Mouse (Mus musculus): ENCODE data around the gene Chrm3. TPM values are rescaled to one million over a fixed set of nuclear protein-coding genes. Genes with fewer than 3 reads are reported as not detected.

The Chrm3 gene
- polyA plus RNA-seq, 1 experiment: not detected

GRCm38 (mm10) chr13:9888284-9888683 is 472.4 kb downstream of the Chrm3 start:
- no peaks in the 10 kb centered on the region for H3K79me2 ChIP-seq (ENCODE audit: control insufficient read depth, insufficient read depth)
- H3K36me3 ChIP-seq (ENCODE audit: control insufficient read depth, insufficient read depth): no peaks in the 10 kb centered on the region
- TF ChIP-seq MAX (IDR thresholded peaks at IDR 0.05) (no peak), MYOG (IDR thresholded peaks at IDR 0.05; ENCODE audit: control insufficient read depth, extremely low read depth, insufficient read length) (no peak), USF1 (IDR thresholded peaks at IDR 0.05; ENCODE audit: low read depth) (no peak), CEBPB (IDR thresholded peaks at IDR 0.05; ENCODE audit: low read depth) (no peak), MYOD1 (IDR thresholded peaks at IDR 0.05; ENCODE audit: control insufficient read depth, insufficient read length, low read depth) (no peak), FOSL1 (IDR thresholded peaks at IDR 0.05; ENCODE audit: insufficient read depth, low read length, poor library complexity, severe bottlenecking) (no peak), CTCF (IDR thresholded peaks at IDR 0.05; ENCODE audit: control insufficient read depth, insufficient read depth, insufficient read length) (no peak)
- H3K79me3 ChIP-seq (ENCODE audit: low read depth): no peaks in the 10 kb centered on the region
- H3K4me3 ChIP-seq (ENCODE audit: insufficient read depth, poor library complexity, severe bottlenecking): no peak overlapping the region
- no peaks in the 10 kb centered on the region for H3K27me3 ChIP-seq (ENCODE audit: control insufficient read depth, insufficient read depth, insufficient read length)
- H3ac ChIP-seq (ENCODE audit: control insufficient read depth, insufficient read length, low read depth): no peak overlapping the region

- Histone ChIP-seq H3K36me3 (ENCODE audit: control insufficient read depth, insufficient read depth) (no peaks in the 10 kb centered on the region), H3K79me2 (ENCODE audit: control insufficient read depth, insufficient read depth) (no peaks in the 10 kb centered on the region), H3K4me3 (ENCODE audit: insufficient read depth, poor library complexity, severe bottlenecking) (no peak overlapping the region), H3ac (ENCODE audit: control insufficient read depth, insufficient read length, low read depth) (no peak overlapping the region), H3K79me3 (ENCODE audit: low read depth) (no peaks in the 10 kb centered on the region), H3K27me3 (ENCODE audit: control insufficient read depth, insufficient read depth, insufficient read length) (no peaks in the 10 kb centered on the region)
- TF ChIP-seq FOSL1 (IDR thresholded peaks at IDR 0.05; ENCODE audit: insufficient read depth, low read length, poor library complexity, severe bottlenecking) (no peak), MYOD1 (IDR thresholded peaks at IDR 0.05; ENCODE audit: control insufficient read depth, insufficient read length, low read depth) (no peak), CTCF (IDR thresholded peaks at IDR 0.05; ENCODE audit: control insufficient read depth, insufficient read depth, insufficient read length) (no peak), MAX (IDR thresholded peaks at IDR 0.05) (no peak), USF1 (IDR thresholded peaks at IDR 0.05; ENCODE audit: low read depth) (no peak), CEBPB (IDR thresholded peaks at IDR 0.05; ENCODE audit: low read depth) (no peak), MYOG (IDR thresholded peaks at IDR 0.05; ENCODE audit: control insufficient read depth, extremely low read depth, insufficient read length) (no peak)
These were observed 473.4 kb downstream of the Chrm3 start for GRCm38 (mm10) chr13:9887261-9887660.

- TF ChIP-seq CEBPB (IDR thresholded peaks at IDR 0.05; ENCODE audit: low read depth) (no peak), MYOG (IDR thresholded peaks at IDR 0.05; ENCODE audit: control insufficient read depth, extremely low read depth, insufficient read length) (no peak), CTCF (IDR thresholded peaks at IDR 0.05; ENCODE audit: control insufficient read depth, insufficient read depth, insufficient read length) (no peak), MYOD1 (IDR thresholded peaks at IDR 0.05; ENCODE audit: control insufficient read depth, insufficient read length, low read depth) (no peak), USF1 (IDR thresholded peaks at IDR 0.05; ENCODE audit: low read depth) (no peak), FOSL1 (IDR thresholded peaks at IDR 0.05; ENCODE audit: insufficient read depth, low read length, poor library complexity, severe bottlenecking) (no peak), MAX (IDR thresholded peaks at IDR 0.05) (no peak)
- H3K4me3 ChIP-seq (ENCODE audit: insufficient read depth, poor library complexity, severe bottlenecking): no peak overlapping the region
- no peaks in the 10 kb centered on the region for H3K36me3 ChIP-seq (ENCODE audit: control insufficient read depth, insufficient read depth)
- H3K79me3 ChIP-seq (ENCODE audit: low read depth): no peaks in the 10 kb centered on the region
- no peaks in the 10 kb centered on the region for H3K27me3 ChIP-seq (ENCODE audit: control insufficient read depth, insufficient read depth, insufficient read length)
- H3ac ChIP-seq (ENCODE audit: control insufficient read depth, insufficient read length, low read depth): no peak overlapping the region
- no peaks in the 10 kb centered on the region for H3K79me2 ChIP-seq (ENCODE audit: control insufficient read depth, insufficient read depth)
These were observed 474.0 kb downstream of the Chrm3 start for GRCm38 (mm10) chr13:9886465-9887135.

DNA sequence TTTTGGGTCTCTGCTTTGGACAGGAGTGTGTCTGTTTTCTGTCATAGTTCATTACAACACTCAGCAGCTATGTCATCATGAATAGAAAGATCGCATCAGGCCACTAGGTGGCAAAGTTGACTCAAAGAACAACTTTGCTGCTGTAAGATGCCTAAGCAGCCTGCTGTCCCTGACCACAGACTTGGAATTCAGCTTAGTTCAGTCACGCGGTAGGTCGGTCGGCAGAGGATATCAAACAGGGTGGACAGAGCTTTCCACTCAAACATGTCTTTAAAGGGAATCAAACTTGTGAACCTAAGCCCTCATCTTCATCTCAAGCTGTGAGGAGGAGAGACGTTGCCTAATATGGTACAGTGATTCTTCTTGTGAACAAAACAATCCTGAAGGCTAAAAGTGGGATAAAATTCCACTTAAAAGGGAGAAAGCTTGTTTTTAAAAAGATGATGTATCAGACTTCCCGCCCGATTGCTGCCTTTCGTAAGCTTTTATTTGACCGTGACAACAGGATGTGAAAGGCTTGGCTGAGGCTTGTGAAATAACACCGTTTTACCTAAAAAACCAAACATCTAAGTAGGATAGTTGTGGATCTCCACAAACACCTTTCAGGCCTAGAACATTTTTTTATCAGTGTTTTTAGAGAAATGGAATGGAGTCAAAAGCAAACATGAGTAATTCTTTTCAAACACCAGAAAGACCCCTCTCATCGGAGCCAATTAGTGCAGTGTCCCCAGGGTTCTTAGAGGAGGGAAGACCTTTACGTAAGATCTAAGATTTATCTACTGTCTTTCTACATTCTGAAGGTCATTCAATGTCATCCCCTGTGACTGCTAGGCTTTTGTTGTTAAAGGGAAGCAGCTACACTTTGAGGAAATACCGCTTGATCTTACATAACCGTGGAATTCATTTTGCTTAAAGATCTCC is 478.0 kb downstream of the Chrm3 start:
- Histone ChIP-seq H3K4me3 (ENCODE audit: insufficient read depth, poor library complexity, severe bottlenecking) (no peak overlapping the region), H3ac (ENCODE audit: control insufficient read depth, insufficient read length, low read depth) (no peak overlapping the region), H3K79me2 (ENCODE audit: control insufficient read depth, insufficient read depth) (no peaks in the 10 kb centered on the region), H3K36me3 (ENCODE audit: control insufficient read depth, insufficient read depth) (no peaks in the 10 kb centered on the region), H3K27me3 (ENCODE audit: control insufficient read depth, insufficient read depth, insufficient read length) (no peaks in the 10 kb centered on the region), H3K79me3 (ENCODE audit: low read depth) (no peaks in the 10 kb centered on the region)
- TF ChIP-seq USF1 (IDR thresholded peaks at IDR 0.05; ENCODE audit: low read depth): no peak
- no peak for TF ChIP-seq CEBPB (IDR thresholded peaks at IDR 0.05; ENCODE audit: low read depth)
- TF ChIP-seq CTCF (IDR thresholded peaks at IDR 0.05; ENCODE audit: control insufficient read depth, insufficient read depth, insufficient read length): no peak
- TF ChIP-seq MYOG (IDR thresholded peaks at IDR 0.05; ENCODE audit: control insufficient read depth, extremely low read depth, insufficient read length): no peak
- no peak for TF ChIP-seq MYOD1 (IDR thresholded peaks at IDR 0.05; ENCODE audit: control insufficient read depth, insufficient read length, low read depth)
- no peak for TF ChIP-seq FOSL1 (IDR thresholded peaks at IDR 0.05; ENCODE audit: insufficient read depth, low read length, poor library complexity, severe bottlenecking)
- no peak for TF ChIP-seq MAX (IDR thresholded peaks at IDR 0.05)

DNA sequence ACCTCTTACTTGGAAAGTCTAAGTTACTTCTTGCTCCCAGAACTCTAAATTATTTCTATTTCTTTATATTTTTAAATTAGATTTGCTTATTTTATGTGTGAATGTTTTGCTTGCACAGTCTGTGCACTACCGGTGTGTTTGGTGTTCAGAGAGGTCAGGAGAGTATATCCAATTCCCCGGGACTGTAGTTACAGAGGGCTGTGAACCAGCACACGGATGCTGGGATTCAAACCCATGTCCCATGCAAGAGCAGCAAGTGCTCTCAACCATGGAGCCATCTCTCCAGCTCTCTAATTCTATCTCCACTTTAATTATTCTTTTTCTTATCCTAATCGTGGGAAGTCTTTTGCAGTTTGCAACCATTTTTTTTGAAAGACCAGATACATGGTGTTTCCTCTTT is 478.7 kb downstream of the Chrm3 start:
- TF ChIP-seq CTCF (IDR thresholded peaks at IDR 0.05; ENCODE audit: control insufficient read depth, insufficient read depth, insufficient read length) (no peak), FOSL1 (IDR thresholded peaks at IDR 0.05; ENCODE audit: insufficient read depth, low read length, poor library complexity, severe bottlenecking) (no peak), MYOD1 (IDR thresholded peaks at IDR 0.05; ENCODE audit: control insufficient read depth, insufficient read length, low read depth) (no peak), CEBPB (IDR thresholded peaks at IDR 0.05; ENCODE audit: low read depth) (no peak), MYOG (IDR thresholded peaks at IDR 0.05; ENCODE audit: control insufficient read depth, extremely low read depth, insufficient read length) (no peak), MAX (IDR thresholded peaks at IDR 0.05) (no peak), USF1 (IDR thresholded peaks at IDR 0.05; ENCODE audit: low read depth) (no peak)
- Histone ChIP-seq H3ac (ENCODE audit: control insufficient read depth, insufficient read length, low read depth) (no peak overlapping the region), H3K79me3 (ENCODE audit: low read depth) (no peaks in the 10 kb centered on the region), H3K79me2 (ENCODE audit: control insufficient read depth, insufficient read depth) (no peaks in the 10 kb centered on the region), H3K36me3 (ENCODE audit: control insufficient read depth, insufficient read depth) (no peaks in the 10 kb centered on the region), H3K4me3 (ENCODE audit: insufficient read depth, poor library complexity, severe bottlenecking) (no peak overlapping the region), H3K27me3 (ENCODE audit: control insufficient read depth, insufficient read depth, insufficient read length) (no peaks in the 10 kb centered on the region)
